Mouse (Mus musculus): ENCODE results near the gene Bche.
A peak's percentile ranks its signal among the peaks of the same experiment; 100 is the strongest.

Gene Bche

GRCm38 (mm10) chr3:73708410-73708714 lies at the start of gene Bche:
Bche (minus strand) TSS chr3:73708415.
- DNase-seq (ENCODE audit: low spot score), result no peak

- no peak for DNase-seq (ENCODE audit: low spot score)
Measured at GRCm38 (mm10) chr3:73741998-73742397, 33.8 kb upstream of the Bche start.

DNA sequence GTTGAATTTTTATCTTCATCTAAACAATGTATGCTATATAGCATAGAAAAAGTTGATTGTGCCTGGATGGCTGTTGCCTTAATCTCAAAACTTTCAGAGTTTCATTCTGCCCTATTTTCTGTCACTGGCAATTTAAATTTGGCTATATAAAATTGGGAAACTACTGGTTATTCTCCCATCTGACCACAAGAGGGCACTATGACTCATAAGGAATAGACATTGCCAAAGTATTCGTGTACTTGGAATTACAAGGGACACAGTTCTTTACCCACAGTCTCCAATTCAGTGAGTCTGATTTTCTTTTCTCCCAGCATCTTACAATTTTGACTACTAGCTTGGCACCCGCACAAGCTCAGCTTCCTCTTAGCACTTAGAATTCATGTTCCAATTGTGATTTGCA lies 23.5 kb upstream of the Bche start:
- peak; percentile 71 for DNase-seq (ENCODE audit: low spot score)

DNA sequence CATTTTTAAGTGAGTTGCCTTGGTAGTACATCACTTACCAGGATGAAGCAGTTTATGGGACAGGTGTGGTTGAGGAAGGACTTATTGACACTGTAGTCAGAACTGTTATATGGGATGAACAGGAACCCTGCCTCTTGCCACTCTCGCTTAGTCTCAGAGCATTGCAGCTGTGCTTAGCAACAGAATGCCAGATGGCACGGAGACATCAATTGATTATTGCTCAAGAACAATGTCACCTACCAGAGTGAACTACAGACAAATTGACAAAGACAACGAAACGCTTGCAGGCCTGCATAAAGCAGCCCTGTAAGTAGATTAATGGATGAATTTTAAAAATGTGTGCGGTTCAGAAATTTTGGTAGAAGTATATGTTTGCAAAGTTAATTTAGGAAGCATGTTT lies 21.3 kb upstream of the Bche start:
- DNase-seq (ENCODE audit: low spot score), result no peak

GRCm38 (mm10) chr3:73725711-73726110 lies 17.5 kb upstream of the Bche start:
- DNase-seq (ENCODE audit: low spot score), result no peak

DNA sequence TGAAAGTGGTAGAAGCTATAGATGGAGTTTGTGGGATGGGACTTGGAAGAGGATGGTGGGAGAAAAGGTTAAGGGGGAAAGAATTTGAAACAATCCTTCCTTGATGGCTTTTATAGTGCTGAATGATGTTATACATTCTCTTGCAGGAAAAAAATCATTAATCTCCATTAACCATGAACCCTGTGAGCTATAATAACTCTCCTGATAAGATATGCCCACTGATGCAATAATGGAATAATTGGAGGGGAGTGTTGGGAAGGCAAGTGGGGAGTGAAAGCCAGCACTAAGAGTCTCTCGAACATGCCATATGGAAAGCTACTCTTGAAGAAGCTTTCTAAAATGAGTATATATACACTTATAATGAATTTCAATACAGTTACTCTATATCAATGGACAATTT lies 16.7 kb upstream of the Bche start:
- DNase-seq (ENCODE audit: low spot score), result no peak

DNA sequence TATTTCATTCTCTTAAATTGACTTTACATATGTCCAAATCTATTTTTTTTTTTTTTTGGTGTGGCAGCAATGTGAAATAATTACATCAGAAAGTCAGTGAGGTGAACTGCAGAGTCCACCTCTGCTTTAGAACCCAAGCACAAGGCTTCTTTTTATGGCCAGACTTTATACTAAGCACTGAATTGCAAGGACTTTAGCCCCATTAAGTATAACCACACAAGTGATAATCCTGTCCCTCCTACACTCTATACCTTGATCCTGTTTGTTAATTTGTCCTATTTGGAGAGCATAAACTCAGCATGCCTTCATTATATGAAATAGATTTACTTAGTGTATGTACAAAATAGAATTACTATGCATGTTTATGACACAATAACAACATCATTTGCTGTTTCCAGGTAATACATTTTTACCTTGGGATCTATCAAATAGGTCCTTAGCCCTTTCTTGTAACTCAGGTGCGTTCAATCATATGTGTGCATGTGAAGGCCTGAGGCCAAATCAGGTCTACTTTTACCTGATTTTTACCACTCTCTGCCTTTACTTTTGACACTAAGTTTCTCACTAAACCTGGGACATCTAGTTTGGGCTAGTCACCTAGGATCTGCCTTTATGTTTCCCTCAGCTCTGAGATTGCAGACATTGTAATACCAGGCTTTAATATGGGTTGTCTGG lies 9.5 kb upstream of the Bche start:
- DNase-seq (ENCODE audit: low spot score), result no peak

DNA sequence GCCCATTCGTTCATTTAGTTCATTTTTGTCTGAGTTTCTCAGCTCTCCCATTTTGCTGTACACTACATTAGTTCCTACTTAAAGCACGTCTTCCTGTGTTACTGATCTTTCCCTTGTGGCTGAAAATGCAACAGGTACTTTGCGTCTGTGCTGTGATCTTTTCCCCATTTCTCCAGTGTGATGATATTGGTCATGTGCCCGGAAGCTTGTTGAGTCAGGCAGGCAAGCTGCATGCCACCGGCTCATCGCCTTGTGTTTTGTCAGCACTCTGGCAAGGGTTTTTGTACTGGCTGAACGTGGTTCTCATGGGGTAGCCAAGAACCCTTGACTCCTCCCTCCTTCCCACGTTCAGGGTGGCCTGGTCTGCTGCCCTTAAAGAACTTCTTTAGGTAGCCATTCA lies 1.7 kb upstream of the Bche start:
- no peak for DNase-seq (ENCODE audit: low spot score)

- peak; percentile 91 for DNase-seq (ENCODE audit: low spot score)
Measured at GRCm38 (mm10) chr3:73707461-73708409, 480 bp downstream of the Bche start.

- DNase-seq (ENCODE audit: low spot score), result no peak
Measured at GRCm38 (mm10) chr3:73706544-73706943, 1.7 kb downstream of the Bche start.

- DNase-seq (ENCODE audit: low spot score), result no peak
Measured at GRCm38 (mm10) chr3:73698889-73699288, 9.3 kb downstream of the Bche start.

- no peak for DNase-seq (ENCODE audit: low spot score)
Measured at GRCm38 (mm10) chr3:73673333-73673732, 34.9 kb downstream of the Bche start.

GRCm38 (mm10) chr3:73668172-73668571 lies 40.0 kb downstream of the Bche start:
- DNase-seq (ENCODE audit: low spot score), result no peak

DNA sequence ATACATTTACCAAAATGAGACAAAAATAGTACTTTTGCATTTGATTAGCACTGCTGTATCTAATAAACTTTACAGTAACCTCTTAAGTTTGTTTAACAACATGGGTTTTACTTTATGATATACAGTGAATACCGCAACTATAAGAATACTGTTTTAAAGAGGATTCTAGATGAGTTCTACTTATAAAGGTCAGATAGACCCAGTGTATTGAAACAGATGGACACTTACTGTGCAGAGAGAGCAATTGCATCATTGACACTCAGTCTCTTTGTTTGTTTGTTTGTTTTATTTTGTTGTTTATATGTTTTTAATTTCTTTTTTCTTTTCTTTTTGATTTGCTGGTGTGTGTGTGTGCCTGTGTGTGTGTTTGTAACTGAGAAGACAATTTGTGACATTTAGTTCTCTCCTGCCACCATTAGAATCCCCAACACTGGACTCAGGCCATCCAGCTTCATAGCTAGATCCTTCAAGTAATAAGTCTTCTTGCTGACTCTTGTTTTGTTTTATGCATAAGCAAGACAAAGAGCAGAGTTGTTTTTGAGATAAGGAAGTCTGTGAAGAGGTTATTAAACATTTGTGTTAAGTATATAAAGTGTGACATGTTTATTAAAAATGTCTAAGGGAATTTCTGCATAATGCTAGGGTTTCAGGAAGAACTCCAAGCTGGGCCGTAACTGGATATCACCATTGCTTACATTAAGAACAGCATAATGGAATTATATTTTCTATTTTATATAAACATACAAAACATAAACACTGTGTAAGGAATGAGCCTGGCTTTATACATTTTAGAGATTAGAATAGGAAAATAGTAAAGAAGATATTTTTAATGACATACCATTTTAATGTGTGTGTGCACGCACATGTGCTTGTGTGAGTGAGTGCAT lies 40.7 kb downstream of the Bche start:
- DNase-seq (ENCODE audit: low spot score), result no peak

- no peak for DNase-seq (ENCODE audit: low spot score)
Measured at GRCm38 (mm10) chr3:73650281-73650680, 57.9 kb downstream of the Bche start.

GRCm38 (mm10) chr3:73647064-73647463 lies 61.2 kb downstream of the Bche start:
- DNase-seq (ENCODE audit: low spot score), result no peak

DNA sequence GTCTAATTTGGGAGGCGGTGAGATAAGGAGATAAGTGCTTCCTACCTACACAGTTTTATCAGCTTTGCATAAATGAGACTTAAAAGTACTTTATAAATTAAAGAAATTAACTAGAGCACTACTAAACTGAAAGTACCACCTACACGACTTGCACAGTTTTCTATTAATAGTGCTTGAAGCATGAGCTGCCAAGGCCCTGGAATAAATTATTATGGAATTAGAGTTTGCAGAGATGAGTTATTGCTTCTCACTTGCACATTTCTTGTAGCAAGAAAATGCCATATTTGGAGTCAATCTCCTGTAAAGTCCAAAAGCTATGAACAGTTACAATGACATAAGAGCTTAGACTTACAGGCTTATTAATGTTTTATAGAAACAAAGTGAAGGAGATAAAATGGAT lies 96.8 kb downstream of the Bche start:
- DNase-seq (ENCODE audit: low spot score), result no peak

DNA sequence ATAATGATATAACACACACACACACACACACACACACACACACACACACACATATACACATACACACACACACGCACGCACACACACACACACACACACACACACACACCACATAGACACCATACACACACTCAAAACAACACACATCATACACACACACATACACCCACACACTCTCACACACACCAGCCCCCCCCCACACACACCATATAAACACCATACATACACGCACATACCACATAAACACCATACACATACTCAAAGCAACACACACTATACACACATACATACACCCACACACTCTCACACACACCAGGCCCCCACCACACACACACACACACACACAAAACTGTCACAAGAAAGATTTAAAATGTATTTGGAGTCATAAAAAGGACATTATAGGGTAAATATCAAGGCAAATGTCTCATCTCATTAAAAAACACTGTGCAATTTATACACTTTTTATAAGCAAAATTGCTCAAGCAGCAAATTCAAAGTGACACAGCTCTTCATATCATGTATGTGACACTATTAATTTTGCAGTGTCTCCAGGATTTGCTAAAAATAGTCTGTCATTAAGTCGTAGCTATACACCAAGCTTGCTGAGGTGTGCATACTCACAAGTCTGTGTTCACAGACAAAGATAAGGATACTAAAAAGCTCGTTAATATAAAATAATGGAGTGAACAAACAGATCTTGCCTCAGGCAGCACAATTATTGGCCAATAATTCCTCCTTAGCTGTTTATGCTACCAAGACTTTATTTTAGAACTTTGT lies 116.3 kb downstream of the Bche start:
- no peak for DNase-seq (ENCODE audit: low spot score)

Data from embryo, embryonic 10.5 days (tissue).